Mouse (Mus musculus) CH12.LX (cell line): ENCODE measurements around the gene Pkib.

ENCODE experiments used
- KAT2A ChIP-seq: IDR thresholded peaks from 2 replicates; pipeline ENCODE4 v1.6.1; 2012; ENCODE audit warnings: low read length, improper control_type of control experiment, inconsistent platforms; ENCODE audit not compliant: insufficient replicate concordance
- POLR2A ChIP-seq: IDR thresholded peaks from 2 replicates; pipeline ENCODE4 v1.6.1; 2011; ENCODE audit warnings: low read depth, mild to moderate bottlenecking, improper control_type of control experiment, low read length
- RCOR1 ChIP-seq: conservative IDR thresholded peaks from 2 replicates; pipeline ENCODE4 v1.6.1; 2012; ENCODE audit warnings: low read depth, mild to moderate bottlenecking, inconsistent platforms, low read length, improper control_type of control experiment
- TCF12 ChIP-seq: IDR thresholded peaks from 2 replicates; pipeline ENCODE4 v1.6.1; 2014; ENCODE audit warnings: low read depth, mild to moderate bottlenecking, inconsistent platforms, low read length, improper control_type of control experiment
- ZKSCAN1 ChIP-seq: IDR thresholded peaks from 2 replicates; pipeline ENCODE4 v1.6.1; 2012; ENCODE audit warnings: low read depth, inconsistent platforms, low read length, improper control_type of control experiment, borderline replicate concordance

DNA sequence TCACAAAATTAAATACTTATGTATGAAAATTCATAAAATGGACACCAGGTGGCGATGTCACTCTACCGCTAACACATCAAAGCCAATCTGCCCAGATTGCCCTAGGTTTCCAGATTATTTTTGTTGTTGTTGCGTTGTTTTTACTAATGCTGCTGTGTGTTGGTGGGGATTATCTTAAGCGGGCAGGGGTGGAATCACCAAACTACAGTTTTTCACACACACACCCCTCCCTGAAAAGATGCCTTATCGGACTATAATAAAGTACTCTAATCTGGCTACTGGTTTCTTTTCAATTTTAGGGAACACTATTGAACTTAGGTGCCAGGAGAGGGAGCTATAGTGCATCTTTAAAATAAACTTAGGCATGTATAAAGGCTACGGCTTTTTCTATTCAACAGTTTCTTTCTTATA lies 111.8 kb downstream of the Pkib start:
- TF ChIP-seq TCF12 = no peak
- no peak for TF ChIP-seq KAT2A
- TF ChIP-seq POLR2A = no peak
- TF ChIP-seq RCOR1 = no peak
- TF ChIP-seq ZKSCAN1 = no peak
